Mouse (Mus musculus): ENCODE measurements around the gene 1700012B09Rik. TPM values are rescaled to one million over a fixed set of nuclear protein-coding genes. Genes with fewer than 3 reads are reported as not detected.
A peak's percentile ranks its signal among the peaks of the same experiment; 100 is the strongest.

The 1700012B09Rik gene
- not detected in 2 replicates for polyA plus RNA-seq (2015; fragmentation: Nextera tagmentation; extraction: Ambion mirVana)

DNA sequence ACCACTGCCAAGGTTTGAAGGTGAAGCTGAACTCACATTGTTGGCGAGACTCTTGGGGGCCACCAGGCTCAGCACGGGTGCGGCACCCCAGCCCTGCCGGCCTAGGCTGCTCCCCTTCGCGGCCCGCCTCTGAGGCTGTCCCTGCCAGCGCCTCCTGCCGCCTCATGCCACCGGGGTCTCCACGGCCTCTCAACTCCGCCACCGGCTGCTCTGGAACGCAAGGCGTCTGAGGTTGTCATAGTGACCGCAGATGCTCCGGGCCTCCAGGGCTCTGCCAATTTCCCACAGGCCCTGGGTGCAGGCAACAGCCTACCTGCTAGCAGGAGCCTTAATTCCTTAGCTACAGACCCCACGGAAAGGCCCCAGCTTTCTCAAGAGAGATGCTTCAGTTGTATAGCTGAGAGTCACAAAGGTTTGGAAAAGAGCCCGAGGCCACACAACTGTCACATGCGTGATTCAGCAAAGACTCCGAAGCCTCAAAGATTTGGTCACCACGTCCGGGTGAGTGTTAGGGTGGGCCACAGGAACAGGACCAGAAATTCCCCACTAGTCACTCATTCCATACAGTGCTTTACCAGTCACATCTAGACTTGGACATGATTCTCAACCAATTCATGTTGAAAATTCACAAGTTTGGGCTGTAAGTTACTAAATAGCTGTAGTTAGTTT lies at the start of gene 1700012B09Rik:
Gene 1700012B09Rik (minus strand): TSS at position 228 of the 669 bp plus-strand sequence.
- no peak within 1 kb of the TSS for H3K27ac ChIP-seq
- 25% methylated on average over 23 of the region's 23 CpGs for WGBS
- H3K9ac ChIP-seq, result no peak within 1 kb of the TSS
- peak within 1 kb of the TSS; percentile 33 for H3K4me2 ChIP-seq
- H3K4me1 ChIP-seq, result no peaks in the 10 kb centered on the region
- no peaks in the 10 kb centered on the region for H3K36me3 ChIP-seq
- no peak for ATAC-seq (ENCODE audit: insufficient read depth, low FRiP score, low read depth)
- H3K9me3 ChIP-seq, result no peaks in the 10 kb centered on the region
- H3K27me3 ChIP-seq (replicated peaks), result 0 out of 2 replicates have a peak, but pooled peaks cover 12% of the 10 kb centered on the region
- H3K4me3 ChIP-seq (replicated peaks), result no peak within 1 kb of the TSS

DNA sequence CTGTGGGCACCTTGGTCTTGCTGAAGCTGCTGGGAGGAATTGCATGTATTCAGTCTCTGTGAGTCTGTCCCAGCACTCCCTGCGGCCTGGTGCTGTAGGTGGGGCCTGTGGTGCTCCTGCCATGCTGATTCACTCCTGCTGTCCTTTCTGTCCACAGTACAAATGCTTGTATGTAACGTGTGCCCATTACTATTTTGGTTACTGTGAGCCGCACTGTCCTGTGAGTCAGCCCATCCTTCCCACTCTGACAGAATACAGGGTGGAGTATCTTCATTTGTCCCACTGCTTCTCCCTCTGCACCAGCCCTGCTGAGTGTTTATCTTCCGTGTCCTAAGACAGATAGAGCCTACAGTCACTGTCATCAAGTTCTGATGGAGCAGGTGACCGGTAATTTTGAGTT lies 39.3 kb upstream of the 1700012B09Rik start:
- Histone ChIP-seq H3K27me3 (replicated peaks) (no peaks in the 10 kb centered on the region), H3K4me1 (no peaks in the 10 kb centered on the region), H3K36me3 (peaks cover 13% of the 10 kb centered on the region), H3K9ac (no peak overlapping the region), H3K4me2 (no peak overlapping the region), H3K4me3 (replicated peaks) (no peak overlapping the region), H3K27ac (no peak overlapping the region), H3K9me3 (no peaks in the 10 kb centered on the region)
- no peak for ATAC-seq (ENCODE audit: insufficient read depth, low FRiP score, low read depth)
- 90% methylated on average over 5 of the region's 5 CpGs for WGBS

DNA sequence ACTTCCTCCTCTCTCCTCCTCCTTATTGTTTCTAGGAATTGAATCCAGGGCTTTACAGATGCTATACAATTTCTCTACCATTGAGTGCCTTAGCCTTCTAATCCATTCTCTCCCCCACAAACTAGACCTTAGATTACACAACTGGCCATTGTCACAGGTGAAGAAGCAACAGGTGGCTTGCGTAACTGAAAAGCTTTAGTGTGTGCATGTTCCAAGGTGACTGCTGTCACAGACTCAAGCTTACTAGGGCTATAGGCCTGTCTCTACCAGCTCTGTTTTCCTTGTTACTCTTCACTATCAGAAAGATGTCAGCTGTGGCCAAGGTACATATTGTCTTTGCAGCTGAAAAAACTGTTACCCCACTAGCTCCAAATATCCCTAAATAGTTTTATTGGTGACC lies 36.0 kb upstream of the 1700012B09Rik start:
- 92% methylated on average over 1 of the region's 1 CpGs for WGBS
- H3K27me3 ChIP-seq (replicated peaks), result no peaks in the 10 kb centered on the region
- H3K4me3 ChIP-seq (replicated peaks), result no peak overlapping the region
- peaks cover 11% of the 10 kb centered on the region; the same call in 1 of the 2 replicates for H3K36me3 ChIP-seq
- no peaks in the 10 kb centered on the region for H3K9me3 ChIP-seq
- ATAC-seq (ENCODE audit: insufficient read depth, low FRiP score, low read depth), result no peak
- no peak overlapping the region for H3K27ac ChIP-seq
- H3K4me2 ChIP-seq, result no peak overlapping the region
- no peak overlapping the region for H3K9ac ChIP-seq
- H3K4me1 ChIP-seq, result no peaks in the 10 kb centered on the region

DNA sequence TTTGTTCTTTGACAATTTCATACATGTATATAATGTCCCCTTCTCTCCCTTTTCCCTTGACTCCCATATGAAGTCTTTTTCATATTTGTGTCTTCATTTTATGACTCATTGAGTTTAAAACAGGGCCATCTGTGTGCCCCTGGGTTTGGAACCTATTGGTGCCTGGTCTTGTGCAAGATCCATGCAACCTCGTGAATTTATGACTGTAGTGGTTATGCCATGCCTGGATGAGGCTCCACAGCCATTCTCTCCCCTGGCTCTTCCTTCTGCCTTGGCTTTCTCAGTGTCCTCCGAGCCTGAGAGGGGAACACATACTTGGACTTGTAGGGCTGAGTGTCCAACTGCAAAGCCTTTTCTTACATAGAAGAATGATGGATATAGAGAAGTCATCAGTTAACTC lies 34.9 kb upstream of the 1700012B09Rik start:
- no peak overlapping the region for H3K4me2 ChIP-seq
- ATAC-seq (ENCODE audit: insufficient read depth, low FRiP score, low read depth), result no peak
- no peaks in the 10 kb centered on the region for H3K4me1 ChIP-seq
- no peak overlapping the region for H3K4me3 ChIP-seq (replicated peaks)
- 87% methylated on average over 2 of the region's 2 CpGs for WGBS
- no peak overlapping the region for H3K27ac ChIP-seq
- H3K9ac ChIP-seq, result no peak overlapping the region
- H3K27me3 ChIP-seq (replicated peaks), result no peaks in the 10 kb centered on the region
- H3K36me3 ChIP-seq, result 0 out of 2 replicates have a peak, but pooled peaks cover 9% of the 10 kb centered on the region
- no peaks in the 10 kb centered on the region for H3K9me3 ChIP-seq

DNA sequence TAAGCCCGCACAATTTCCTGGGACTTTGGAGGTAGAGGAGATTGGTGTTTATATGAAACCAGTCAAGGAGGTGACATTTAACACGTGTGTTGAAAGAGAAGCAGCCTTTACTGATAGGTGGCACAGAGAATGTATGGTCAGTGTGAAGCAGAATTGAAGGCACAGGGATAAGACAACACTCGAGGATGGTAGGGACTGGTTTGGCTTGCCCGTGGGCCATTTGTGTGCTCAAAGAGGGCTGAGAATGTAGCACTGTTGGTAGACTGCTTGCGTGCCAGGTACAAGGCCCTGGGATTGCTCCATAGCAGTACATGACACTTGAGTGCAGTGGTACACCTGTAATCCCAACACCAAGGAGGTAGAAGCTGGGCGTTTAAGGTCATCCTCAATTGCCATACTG lies 16.5 kb upstream of the 1700012B09Rik start:
- 86% methylated on average over 6 of the region's 6 CpGs for WGBS
- Histone ChIP-seq H3K36me3 (peaks cover 15% of the 10 kb centered on the region), H3K4me2 (no peak overlapping the region)

DNA sequence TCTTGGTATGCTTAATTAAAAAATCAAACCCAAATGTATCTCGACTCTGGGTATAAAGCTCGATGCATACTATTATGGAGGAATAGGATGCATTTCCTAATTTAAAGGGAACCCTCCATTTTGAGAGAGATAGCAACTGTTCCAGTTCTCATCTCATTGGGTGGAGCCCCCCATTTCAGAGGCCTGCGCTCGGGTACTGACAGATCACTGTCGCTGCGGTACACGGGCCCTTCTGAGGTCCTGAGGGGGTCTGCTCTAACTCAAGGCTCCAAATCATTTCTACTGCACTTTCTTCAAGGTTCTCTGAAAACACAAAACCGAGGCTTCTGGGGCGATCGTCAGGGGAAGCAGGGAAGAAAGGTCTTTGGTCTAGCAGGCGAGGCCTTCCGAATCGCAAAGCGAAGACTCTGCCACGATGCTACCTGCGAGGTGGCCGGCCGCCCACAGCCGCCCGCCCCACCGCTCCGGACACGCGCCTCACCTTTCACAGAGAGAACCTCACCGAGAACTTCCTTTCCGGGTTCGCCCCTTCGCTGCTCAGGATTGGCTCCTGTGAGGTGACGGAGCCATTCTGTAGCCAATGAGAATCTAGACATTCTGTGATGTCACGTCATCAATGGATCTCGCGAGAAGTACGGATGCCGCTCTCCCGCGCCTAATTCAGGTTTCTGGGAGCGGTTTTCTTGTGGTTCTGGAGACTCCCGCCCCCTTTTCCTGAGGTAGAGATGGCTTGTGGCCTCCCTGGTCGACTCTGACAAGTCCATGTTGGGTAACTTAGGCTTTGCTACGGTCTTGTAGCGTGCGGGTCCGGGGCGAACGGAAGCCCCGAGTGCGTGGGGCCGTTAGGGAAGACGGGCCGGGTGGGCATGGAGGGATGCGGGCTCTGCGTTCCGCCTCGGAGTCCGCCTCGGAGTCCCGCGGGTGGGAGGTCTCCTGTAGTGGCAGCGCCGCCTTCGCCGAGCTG lies 13.5 kb upstream of the 1700012B09Rik start, which contains the start of the genes Mre11a and Ankrd49:
Gene Mre11a (plus strand): TSS at position 616 of the 964 bp plus-strand sequence.
Gene Ankrd49 (minus strand): TSS at position 818 of the 964 bp plus-strand sequence.
- Histone ChIP-seq H3K9ac (peak within 1 kb of the TSS; percentile 91), H3K36me3 (peaks cover 19% of the 10 kb centered on the region), H3K9me3 (no peaks in the 10 kb centered on the region), H3K4me3 (replicated peaks) (peak within 1 kb of the TSS; percentile 63), H3K4me1 (no peaks in the 10 kb centered on the region), H3K27ac (peak within 1 kb of the TSS; percentile 92), H3K27me3 (replicated peaks) (no peaks in the 10 kb centered on the region), H3K4me2 (peak within 1 kb of the TSS; percentile 76)
- under 1% methylated on average over 62 of the region's 62 CpGs for WGBS
- peak; percentile 99 for ATAC-seq (ENCODE audit: insufficient read depth, low FRiP score, low read depth)

More for the DNA sequence above, 16.5 kb upstream of the 1700012B09Rik start:
- Histone ChIP-seq H3K27me3 (replicated peaks) (no peaks in the 10 kb centered on the region), H3K9me3 (no peaks in the 10 kb centered on the region), H3K4me1 (no peaks in the 10 kb centered on the region), H3K27ac (no peak overlapping the region), H3K4me3 (replicated peaks) (no peak overlapping the region), H3K9ac (no peak overlapping the region)
- no peak for ATAC-seq (ENCODE audit: insufficient read depth, low FRiP score, low read depth)

DNA sequence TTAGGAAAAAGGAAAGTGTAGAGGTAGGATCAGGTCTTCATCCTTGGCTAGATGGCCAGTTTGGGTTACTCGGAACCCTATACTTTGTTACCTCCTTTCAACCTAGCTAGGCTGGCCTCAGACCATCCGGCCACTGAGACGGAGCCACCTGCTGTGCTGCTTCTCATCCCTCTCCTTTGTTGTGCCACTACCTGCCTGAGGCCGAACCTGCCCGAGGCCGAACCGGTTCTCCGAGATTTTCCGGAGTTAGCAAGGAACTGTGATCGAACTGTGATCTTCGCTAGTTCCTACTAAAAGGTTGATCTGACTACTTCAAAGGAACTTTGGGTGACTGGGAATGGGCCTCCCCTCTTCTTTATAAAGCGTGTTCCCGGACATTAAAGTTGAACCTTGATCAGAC lies 7.5 kb upstream of the 1700012B09Rik start:
- Histone ChIP-seq H3K9ac (no peak overlapping the region), H3K4me3 (replicated peaks) (no peak overlapping the region), H3K36me3 (peaks cover 13% of the 10 kb centered on the region; the same call in 1 of the 2 replicates), H3K9me3 (no peaks in the 10 kb centered on the region), H3K27me3 (replicated peaks) (no peaks in the 10 kb centered on the region), H3K4me1 (no peaks in the 10 kb centered on the region), H3K27ac (no peak overlapping the region), H3K4me2 (no peak overlapping the region)
- WGBS, result 38% methylated on average over 13 of the region's 13 CpGs
- no peak for ATAC-seq (ENCODE audit: insufficient read depth, low FRiP score, low read depth)

DNA sequence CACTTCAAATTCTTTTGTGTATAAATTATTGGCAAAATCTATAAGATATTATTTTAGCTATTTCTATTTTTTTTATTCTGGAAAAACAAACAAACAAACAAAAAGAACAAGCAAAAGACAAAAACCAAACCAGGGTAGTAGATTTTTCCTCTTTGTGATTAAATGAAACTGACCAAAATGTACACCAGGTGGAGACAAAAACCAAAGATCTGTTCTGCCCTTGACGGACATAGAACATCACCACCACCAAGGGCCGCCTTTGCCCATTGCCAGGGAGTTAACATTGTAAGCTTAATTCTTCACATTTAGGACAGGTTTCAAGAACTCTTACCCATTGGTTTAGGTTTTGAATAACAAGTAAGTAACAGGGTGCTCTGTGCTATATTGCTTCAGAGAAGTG lies 3.0 kb upstream of the 1700012B09Rik start:
- H3K9me3 ChIP-seq, result no peaks in the 10 kb centered on the region
- H3K4me1 ChIP-seq, result no peaks in the 10 kb centered on the region
- no peak overlapping the region for H3K4me3 ChIP-seq (replicated peaks)
- no peak overlapping the region for H3K9ac ChIP-seq
- ATAC-seq (ENCODE audit: insufficient read depth, low FRiP score, low read depth), result no peak
- 47% methylated on average over 2 of the region's 2 CpGs for WGBS
- H3K4me2 ChIP-seq, result no peak overlapping the region
- H3K36me3 ChIP-seq, result no peaks in the 10 kb centered on the region
- no peak overlapping the region for H3K27ac ChIP-seq
- 0 out of 2 replicates have a peak, but pooled peaks cover 12% of the 10 kb centered on the region for H3K27me3 ChIP-seq (replicated peaks)

DNA sequence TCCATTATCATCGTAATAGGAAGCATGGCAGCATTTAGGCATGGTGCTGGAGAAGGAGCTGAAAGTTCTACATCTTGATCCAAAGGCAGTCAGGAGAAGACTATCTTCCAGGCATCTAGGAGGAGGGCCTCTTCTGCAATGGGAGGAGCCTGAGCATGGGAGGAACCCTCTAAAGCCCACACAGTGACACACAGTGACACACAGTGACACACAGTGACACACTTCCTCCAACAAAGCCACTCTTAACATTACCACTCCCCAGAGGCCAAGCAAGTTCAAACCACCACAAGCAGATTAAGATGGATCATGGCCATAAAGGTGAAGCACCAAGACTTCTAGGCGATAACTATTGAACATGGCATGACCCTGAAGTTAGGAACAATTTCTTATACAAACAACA lies 1.2 kb upstream of the 1700012B09Rik start:
- no peaks in the 10 kb centered on the region for H3K4me1 ChIP-seq
- H3K27ac ChIP-seq, result no peak overlapping the region
- no peak overlapping the region for H3K4me2 ChIP-seq
- no peak; the same call in 1 of the 2 replicates for ATAC-seq (ENCODE audit: insufficient read depth, low FRiP score, low read depth)
- no peaks in the 10 kb centered on the region for H3K36me3 ChIP-seq
- no peak overlapping the region for H3K4me3 ChIP-seq (replicated peaks)
- 81% methylated on average over 2 of the region's 2 CpGs for WGBS
- no peak overlapping the region for H3K9ac ChIP-seq
- 0 out of 2 replicates have a peak, but pooled peaks cover 12% of the 10 kb centered on the region for H3K27me3 ChIP-seq (replicated peaks)
- H3K9me3 ChIP-seq, result no peaks in the 10 kb centered on the region

DNA sequence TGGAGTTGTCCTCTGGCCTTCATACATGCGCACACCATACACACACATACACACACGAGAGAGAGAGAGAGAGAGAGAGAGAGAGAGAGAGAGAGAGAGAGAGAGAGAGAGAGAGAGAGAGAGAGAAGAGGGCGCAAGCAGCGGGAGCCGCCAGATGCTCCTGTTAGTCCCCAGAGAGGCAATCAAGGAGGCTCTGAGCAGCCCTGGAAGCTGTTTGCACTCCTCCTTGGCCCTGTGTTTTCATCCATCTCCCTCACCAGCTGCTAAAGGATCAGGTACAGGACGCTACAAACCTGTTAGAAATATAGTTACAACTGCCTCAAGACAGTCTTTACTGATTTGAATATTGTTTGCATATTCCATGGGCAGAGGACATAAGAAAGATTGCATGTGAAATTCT lies 1.0 kb downstream of the 1700012B09Rik start:
- WGBS, result 56% methylated on average over 6 of the region's 6 CpGs
- Histone ChIP-seq H3K4me2 (no peak overlapping the region), H3K27ac (no peak overlapping the region), H3K4me1 (no peaks in the 10 kb centered on the region), H3K36me3 (no peaks in the 10 kb centered on the region), H3K4me3 (replicated peaks) (no peak overlapping the region), H3K9me3 (no peaks in the 10 kb centered on the region), H3K9ac (no peak overlapping the region), H3K27me3 (replicated peaks) (0 out of 2 replicates have a peak, but pooled peaks cover 12% of the 10 kb centered on the region)
- no peak for ATAC-seq (ENCODE audit: insufficient read depth, low FRiP score, low read depth)

DNA sequence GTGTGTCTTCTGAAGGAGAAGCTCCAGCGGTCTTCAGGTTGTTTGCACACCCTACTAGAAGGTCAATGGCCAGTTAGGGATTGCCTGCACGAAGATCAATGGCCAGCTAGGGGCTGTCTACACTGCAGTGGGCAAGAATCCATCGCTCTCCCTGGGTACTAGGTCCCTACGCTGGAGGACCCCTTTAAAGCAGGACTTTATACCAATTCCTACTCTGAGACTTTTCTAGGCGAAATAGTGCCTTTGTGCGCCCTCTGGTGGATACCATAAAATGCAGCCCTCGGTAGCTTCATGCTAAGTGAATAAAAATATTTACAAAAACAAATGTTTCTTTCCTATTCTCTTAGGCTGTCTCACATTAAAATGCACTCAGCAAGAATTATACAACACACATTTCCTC lies 6.1 kb downstream of the 1700012B09Rik start:
- no peaks in the 10 kb centered on the region for H3K4me1 ChIP-seq
- H3K4me3 ChIP-seq (replicated peaks), result no peak overlapping the region
- ATAC-seq (ENCODE audit: insufficient read depth, low FRiP score, low read depth), result no peak; the same call in 1 of the 2 replicates
- no peaks in the 10 kb centered on the region for H3K27me3 ChIP-seq (replicated peaks)
- H3K36me3 ChIP-seq, result no peaks in the 10 kb centered on the region
- 22% methylated on average over 7 of the region's 7 CpGs for WGBS
- H3K4me2 ChIP-seq, result no peak overlapping the region
- no peaks in the 10 kb centered on the region for H3K9me3 ChIP-seq
- no peak overlapping the region for H3K27ac ChIP-seq
- H3K9ac ChIP-seq, result no peak overlapping the region

DNA sequence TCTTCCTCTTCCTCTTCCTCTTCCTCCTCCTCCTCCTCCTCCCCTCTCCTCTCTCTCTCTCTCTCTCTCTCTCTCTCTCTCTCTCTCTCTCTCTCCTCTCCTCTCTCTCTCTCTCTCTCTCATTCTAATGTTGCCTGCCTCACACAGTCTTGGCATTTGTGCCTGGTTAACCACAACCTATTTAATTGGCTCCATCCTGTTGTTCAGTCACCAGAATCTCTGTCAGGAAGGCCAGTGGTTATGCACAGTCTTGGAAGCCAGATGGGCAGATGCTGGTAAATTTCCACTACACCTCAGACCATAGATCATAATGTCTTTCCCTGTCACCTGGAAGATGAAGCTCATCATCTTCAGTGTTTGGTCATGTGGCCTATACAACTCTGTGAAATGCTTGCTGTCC lies 11.6 kb downstream of the 1700012B09Rik start:
- Histone ChIP-seq H3K9me3 (no peaks in the 10 kb centered on the region), H3K27me3 (replicated peaks) (no peaks in the 10 kb centered on the region), H3K9ac (no peak overlapping the region), H3K36me3 (no peaks in the 10 kb centered on the region), H3K27ac (no peak overlapping the region), H3K4me2 (no peak overlapping the region), H3K4me1 (no peaks in the 10 kb centered on the region), H3K4me3 (replicated peaks) (no peak overlapping the region)
- no peak for ATAC-seq (ENCODE audit: insufficient read depth, low FRiP score, low read depth)

All from stomach, embryonic 15.5 days (tissue).